Mouse (Mus musculus) limb, embryonic 14.5 days (tissue): ENCODE measurements at regions not wholly inside any gene's neighbourhood (a gene's known extent, or its start where the extent isn't known, plus 50 kb on each side); places are given as distances from the start of the nearest gene placed in this dataset.

ENCODE experiments used
- ATAC-seq: fragments of 200-750 bp; cut with Nextera tagmentation; 2 replicates; pipeline ENCODE4 v1.8.0; 2017; ENCODE audit warnings: low read depth, moderate number of reproducible peaks, moderate TSS enrichment; ENCODE audit not compliant: low FRiP score
- DNase-seq: peaks from one replicate; pipeline ENCODE4 v3.0.0-alpha.2; 2015; ENCODE audit warnings: low spot score
- H3K27ac ChIP-seq: fragments of 300-500 bp; sonication (generic); replicated peaks from 2 replicates; pipeline ENCODE4 v1.5.1; 2014; ENCODE audit warnings: low read depth, mild to moderate bottlenecking, low read length, moderate library complexity, mixed read lengths
- H3K27me3 ChIP-seq: fragments of 300-500 bp; sonication (generic); 2 replicates; pipeline ENCODE4 v1.6.1; 2014; ENCODE audit warnings: low read length, mixed read lengths; ENCODE audit not compliant: control insufficient read depth, insufficient read depth
- H3K36me3 ChIP-seq: fragments of 300-500 bp; sonication (generic); 2 replicates; pipeline ENCODE4 v1.6.1; 2014; ENCODE audit warnings: mild to moderate bottlenecking, low read length, moderate library complexity, mixed read lengths; ENCODE audit not compliant: control insufficient read depth, insufficient read depth
- H3K4me1 ChIP-seq: fragments of 300-500 bp; sonication (generic); 2 replicates; pipeline ENCODE4 v1.6.1; 2014; ENCODE audit warnings: antibody characterized with exemption, low read length, mixed read lengths; ENCODE audit not compliant: control insufficient read depth, insufficient read depth
- H3K4me2 ChIP-seq: fragments of 300-500 bp; sonication (generic); replicated peaks from 2 replicates; pipeline ENCODE4 v1.6.1; 2014; ENCODE audit warnings: low read depth, mild to moderate bottlenecking, low read length, moderate library complexity; ENCODE audit not compliant: severe bottlenecking
- H3K4me3 ChIP-seq: fragments of 300-500 bp; sonication (generic); replicated peaks from 2 replicates; pipeline ENCODE4 v1.5.1; 2014; ENCODE audit warnings: low read length
- H3K9ac ChIP-seq: fragments of 300-500 bp; sonication (generic); 2 replicates; pipeline ENCODE4 v1.6.1; 2014; ENCODE audit warnings: mild to moderate bottlenecking, low read depth, low read length, moderate library complexity; ENCODE audit not compliant: severe bottlenecking
- H3K9me3 ChIP-seq: fragments of 300-500 bp; sonication (generic); 2 replicates; pipeline ENCODE4 v1.6.1; 2016; ENCODE audit warnings: low read length; ENCODE audit not compliant: control insufficient read depth
- POLR2A ChIP-seq: fragments of 200-500 bp; IDR thresholded peaks from 2 replicates; pipeline ENCODE4 v1.8.0; 2012; ENCODE audit warnings: inconsistent platforms, mild to moderate bottlenecking, moderate library complexity, borderline replicate concordance; ENCODE audit not compliant: insufficient read depth, insufficient read length; ENCODE audit errors: extremely low read depth
- WGBS: fragments of 180-500 bp; shearing (Covaris S2); extraction: QIAGEN DNeasy Blood & Tissue Kit; methylation state at CpG from one replicate; pipeline ENCODE4 v1.1.7; 2014; 5-methylcytosine and 5-hydroxymethylcytosine counted together

DNA sequence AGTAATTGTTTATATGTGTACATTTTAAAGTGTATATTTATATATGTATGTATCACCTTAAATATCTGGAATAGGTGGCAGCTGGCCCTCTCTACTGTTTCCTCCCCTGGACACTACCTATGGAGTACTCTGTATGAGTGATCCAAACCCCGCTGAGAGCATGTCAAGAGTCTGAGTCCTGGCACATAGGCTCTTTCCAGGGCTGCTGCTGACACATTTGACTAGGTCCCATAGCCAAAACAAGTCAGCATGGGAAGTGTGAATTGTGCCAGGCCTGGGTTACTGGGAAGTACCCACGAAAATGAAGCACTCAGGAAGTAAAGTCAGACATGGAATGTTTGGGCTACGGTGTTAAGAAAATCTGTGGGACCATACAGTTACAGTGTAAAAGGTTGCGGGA, 321.1 kb downstream of the Mef2c start:
- no peaks in the 10 kb centered on the region for H3K9me3 ChIP-seq
- no peak for TF ChIP-seq POLR2A
- no peak overlapping the region for H3K4me2 ChIP-seq
- no peak overlapping the region for H3K9ac ChIP-seq
- ATAC-seq (no peak), DNase-seq (no peak)
- no peak overlapping the region for H3K27ac ChIP-seq
- no peaks in the 10 kb centered on the region for H3K36me3 ChIP-seq
- H3K4me1 ChIP-seq: no peaks in the 10 kb centered on the region
- no peaks in the 10 kb centered on the region for H3K27me3 ChIP-seq
- H3K4me3 ChIP-seq: no peak overlapping the region
- 77% methylated on average over 4 of the region's 4 CpGs for WGBS

DNA sequence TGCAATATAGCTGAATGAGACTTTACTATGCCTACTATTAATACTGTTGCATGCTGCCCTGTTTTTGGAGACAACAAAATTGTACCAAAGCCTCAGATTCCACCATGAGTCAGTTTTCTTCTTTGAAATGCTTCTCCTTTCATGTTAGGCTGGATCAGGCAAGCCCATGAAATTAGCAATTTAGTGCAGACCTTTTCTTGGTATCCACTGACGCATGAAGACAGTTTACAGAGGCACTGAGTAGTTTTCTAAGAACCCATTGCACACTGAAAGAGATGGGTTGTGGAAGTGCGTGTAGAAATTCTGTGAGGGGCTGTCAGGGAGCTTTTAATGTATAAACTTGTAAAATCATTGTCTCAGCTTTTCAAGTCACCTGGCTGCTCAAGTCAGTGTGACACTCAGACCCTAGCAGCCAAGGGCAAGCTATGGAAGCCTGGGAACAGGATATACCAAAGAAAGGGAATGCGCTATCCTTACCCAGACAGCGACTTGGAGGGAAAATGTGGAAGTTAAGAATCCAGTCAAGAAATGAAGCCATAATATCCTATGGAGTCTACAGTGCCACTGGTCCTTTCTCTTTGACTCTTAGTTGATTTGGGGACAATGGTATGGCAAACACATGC, 323.1 kb downstream of the Mef2c start:
- Histone ChIP-seq H3K9me3 (no peaks in the 10 kb centered on the region), H3K27me3 (no peaks in the 10 kb centered on the region), H3K9ac (no peak overlapping the region), H3K36me3 (no peaks in the 10 kb centered on the region), H3K4me1 (no peaks in the 10 kb centered on the region), H3K4me2 (no peak overlapping the region), H3K27ac (no peak overlapping the region), H3K4me3 (no peak overlapping the region)
- WGBS: 89% methylated on average over 4 of the region's 4 CpGs
- DNase-seq: no peak
- no peak for TF ChIP-seq POLR2A
- no peak for ATAC-seq

DNA sequence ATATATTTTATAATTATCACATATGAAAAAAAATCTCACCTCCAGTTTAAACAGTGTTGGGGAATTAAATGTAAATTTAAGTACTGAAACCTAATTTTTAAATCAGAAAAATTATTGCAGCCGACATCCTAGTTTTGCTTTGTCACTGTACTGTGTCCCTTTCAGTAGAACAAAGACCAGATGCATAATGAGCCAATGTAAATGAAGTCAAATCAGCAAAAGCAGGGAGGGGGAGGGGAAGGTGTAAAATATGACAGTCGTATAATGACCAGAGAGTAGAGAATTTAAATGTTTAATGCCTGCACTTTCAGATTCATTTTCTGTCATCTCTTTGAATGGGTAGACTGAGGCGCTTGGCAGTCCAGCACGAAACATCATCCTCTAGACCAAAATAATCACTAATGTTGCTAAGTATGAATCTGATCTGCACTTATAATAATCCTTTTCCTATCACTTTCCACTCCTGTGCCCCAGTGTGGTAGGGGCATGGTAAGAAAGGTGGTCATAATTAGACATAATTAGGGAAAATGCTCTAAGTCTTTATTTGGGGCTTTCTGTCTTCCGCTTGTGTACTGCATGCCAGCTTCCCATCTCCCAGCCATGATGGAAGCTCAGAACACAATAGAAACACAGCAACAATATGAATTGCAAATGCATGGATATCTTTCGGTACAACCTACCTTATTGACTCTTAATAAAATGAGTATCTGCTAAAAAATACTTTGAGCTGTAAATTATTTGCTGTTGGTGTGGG, 356.0 kb upstream of the Tmem161b start:
- H3K36me3 ChIP-seq: no peaks in the 10 kb centered on the region
- no peak overlapping the region for H3K27ac ChIP-seq
- no peak overlapping the region for H3K4me3 ChIP-seq
- ATAC-seq: no peak
- no peaks in the 10 kb centered on the region for H3K4me1 ChIP-seq
- H3K4me2 ChIP-seq: no peak overlapping the region
- WGBS: 83% methylated on average over 6 of the region's 6 CpGs
- no peak for TF ChIP-seq POLR2A
- H3K9ac ChIP-seq: no peak overlapping the region
- no peak for DNase-seq
- no peaks in the 10 kb centered on the region for H3K27me3 ChIP-seq
- no peaks in the 10 kb centered on the region for H3K9me3 ChIP-seq

DNA sequence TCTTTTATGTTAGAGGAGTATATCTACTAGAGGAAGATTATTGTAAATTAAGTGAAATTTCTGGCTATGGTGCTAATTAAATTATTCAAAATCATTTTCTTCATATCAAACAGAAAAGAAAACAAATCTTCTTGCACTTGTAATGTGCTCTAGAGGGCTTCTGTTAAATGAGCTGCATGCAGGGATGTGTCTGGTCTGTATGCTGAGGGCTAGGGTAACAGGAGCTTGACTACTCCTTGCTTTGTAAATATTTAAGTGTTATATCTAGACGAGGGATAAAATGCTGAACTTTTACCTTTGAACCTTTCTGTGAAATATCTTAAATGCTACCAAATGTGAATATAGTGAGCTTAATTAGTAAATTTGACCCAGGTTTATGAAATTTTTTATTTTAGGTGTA, 354.9 kb upstream of the Tmem161b start:
- Histone ChIP-seq H3K27ac (no peak overlapping the region), H3K4me1 (no peaks in the 10 kb centered on the region), H3K4me2 (no peak overlapping the region), H3K27me3 (no peaks in the 10 kb centered on the region), H3K9ac (no peak overlapping the region), H3K4me3 (no peak overlapping the region), H3K9me3 (no peaks in the 10 kb centered on the region), H3K36me3 (no peaks in the 10 kb centered on the region)
- WGBS: 55% methylated on average over 1 of the region's 1 CpGs
- DNase-seq (no peak), ATAC-seq (no peak)
- no peak for TF ChIP-seq POLR2A

DNA sequence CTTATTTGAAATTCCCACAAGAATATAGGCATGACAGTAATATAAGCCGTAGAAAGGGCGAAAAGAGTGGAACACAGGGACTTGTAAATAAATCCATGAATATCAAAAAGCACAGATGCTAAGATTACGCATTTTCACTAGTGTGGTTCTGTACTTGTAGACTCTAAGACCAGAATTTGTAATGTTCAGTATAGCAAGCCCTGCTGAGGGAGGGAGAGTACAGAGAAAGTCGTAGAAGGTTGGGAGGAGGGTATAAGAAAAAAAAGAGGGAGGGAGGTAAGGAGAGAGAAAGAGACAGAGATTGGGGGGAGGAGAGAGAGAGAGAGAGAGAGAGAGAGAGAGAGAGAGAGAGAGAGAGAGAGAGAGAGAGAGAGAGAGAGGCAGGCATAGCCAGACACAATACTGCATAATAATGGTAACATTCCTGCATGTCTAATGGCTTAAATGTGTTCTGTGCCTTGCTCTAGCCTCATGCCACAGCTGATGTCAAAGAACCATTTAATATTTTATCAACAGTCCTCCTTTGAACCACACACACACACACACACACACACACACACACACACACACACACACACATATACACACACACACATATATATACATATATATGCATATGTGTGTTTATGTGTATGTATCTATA, 354.1 kb upstream of the Tmem161b start:
- Histone ChIP-seq H3K27ac (no peak overlapping the region), H3K4me2 (no peak overlapping the region), H3K9me3 (no peaks in the 10 kb centered on the region), H3K9ac (no peak overlapping the region), H3K36me3 (no peaks in the 10 kb centered on the region), H3K4me3 (no peak overlapping the region), H3K4me1 (no peaks in the 10 kb centered on the region), H3K27me3 (no peaks in the 10 kb centered on the region)
- WGBS: 71% methylated on average over 4 of the region's 4 CpGs
- TF ChIP-seq POLR2A: no peak
- DNase-seq (no peak), ATAC-seq (no peak)
